Mouse (Mus musculus) kidney, postnatal 36 days (tissue): ENCODE measurements at regions not wholly inside any gene's neighbourhood (a gene's known extent, or its start where the extent isn't known, plus 50 kb on each side); places are given as distances from the start of the nearest gene placed in this dataset.

ENCODE experiments used
- DNase-seq, 2 experiments: peaks; one replicate each; pipeline ENCODE4 v3.0.0; 2021 to 2022; ENCODE audit warnings: mixed read lengths in 2 of 2

DNA sequence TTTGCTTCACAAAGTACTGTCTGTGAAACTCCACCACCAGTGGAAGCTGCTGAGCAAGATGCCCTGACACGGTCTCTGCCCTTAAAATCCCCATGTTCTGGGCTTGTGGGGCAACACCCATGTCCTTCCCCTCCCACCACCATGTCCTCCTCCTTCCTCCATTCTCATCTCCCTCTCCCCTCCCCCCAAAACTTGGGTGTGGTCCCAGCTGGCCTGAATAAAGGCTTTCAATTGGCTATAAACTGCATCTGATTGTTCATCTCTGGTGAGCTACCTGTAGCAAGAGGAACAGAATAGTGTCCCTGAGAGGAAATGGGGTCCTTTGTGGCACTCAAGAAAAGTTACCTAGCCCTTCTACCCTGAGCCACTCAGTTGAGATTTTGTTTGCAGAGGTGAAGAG lies 91.8 kb downstream of the Slc16a9 start:
- no peak for DNase-seq

DNA sequence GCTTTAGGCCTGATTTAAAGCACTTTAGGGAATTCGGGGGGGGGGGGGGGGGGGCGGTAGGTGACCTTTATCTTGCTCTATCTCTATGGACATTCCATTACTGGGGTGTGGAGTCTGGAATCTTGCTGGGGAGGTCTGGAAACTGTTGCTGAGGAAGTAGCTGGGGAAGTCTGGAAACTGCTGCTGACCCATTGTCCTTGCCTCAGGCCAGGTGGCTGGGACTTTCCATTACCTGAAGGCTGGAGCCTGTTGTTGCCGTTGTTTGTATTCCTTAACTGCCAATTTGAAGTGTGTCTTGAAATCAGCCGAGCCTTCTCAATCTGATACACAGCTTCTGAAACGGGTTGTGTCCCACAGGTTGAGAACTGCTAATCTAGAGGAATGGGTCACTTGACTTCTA lies 80.9 kb upstream of the Fam13c start:
- peak; percentile 8 to 26 for DNase-seq

DNA sequence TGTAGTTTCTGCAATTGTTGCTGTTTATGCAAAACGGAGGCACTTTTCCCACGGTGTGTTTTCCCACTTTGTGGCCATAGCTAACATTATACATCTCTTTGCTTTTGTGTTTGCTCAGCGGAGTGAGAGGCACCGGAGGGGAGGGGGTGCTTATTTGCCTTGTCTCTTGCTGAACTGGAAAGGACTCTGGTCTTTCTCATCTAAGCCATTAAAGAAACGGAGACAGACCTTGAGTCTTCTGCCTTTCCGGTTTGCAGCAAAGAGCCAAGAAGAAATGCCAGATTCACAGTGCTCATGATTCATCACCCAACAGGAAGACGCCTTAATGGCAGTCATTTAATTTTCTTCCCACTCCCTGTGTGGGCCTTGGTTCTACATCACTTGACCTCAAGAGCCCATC lies 80.4 kb upstream of the Fam13c start:
- DNase-seq, result peak in 1 of 2 experiments; percentile 7

DNA sequence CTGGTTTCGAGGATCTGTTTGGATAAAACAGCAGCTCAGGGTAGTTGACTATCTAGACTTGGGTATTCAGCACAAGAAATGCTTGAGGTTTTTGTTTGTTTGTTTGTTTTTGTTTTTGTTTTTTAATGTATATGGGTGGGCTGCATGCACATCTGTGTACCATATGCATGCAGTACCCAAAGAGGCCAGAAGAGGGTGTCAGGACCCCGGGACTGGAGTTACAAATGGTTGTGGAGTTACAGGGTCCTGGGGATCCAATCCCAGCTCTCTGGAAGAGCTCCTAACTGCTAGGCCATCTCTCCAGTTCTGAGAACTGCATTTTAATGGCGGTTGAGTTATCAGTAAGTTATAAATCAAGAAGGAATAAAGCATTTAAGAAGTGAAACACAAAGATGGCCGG lies 77.2 kb upstream of the Fam13c start:
- peak in 1 of 2 experiments; percentile 58 for DNase-seq

DNA sequence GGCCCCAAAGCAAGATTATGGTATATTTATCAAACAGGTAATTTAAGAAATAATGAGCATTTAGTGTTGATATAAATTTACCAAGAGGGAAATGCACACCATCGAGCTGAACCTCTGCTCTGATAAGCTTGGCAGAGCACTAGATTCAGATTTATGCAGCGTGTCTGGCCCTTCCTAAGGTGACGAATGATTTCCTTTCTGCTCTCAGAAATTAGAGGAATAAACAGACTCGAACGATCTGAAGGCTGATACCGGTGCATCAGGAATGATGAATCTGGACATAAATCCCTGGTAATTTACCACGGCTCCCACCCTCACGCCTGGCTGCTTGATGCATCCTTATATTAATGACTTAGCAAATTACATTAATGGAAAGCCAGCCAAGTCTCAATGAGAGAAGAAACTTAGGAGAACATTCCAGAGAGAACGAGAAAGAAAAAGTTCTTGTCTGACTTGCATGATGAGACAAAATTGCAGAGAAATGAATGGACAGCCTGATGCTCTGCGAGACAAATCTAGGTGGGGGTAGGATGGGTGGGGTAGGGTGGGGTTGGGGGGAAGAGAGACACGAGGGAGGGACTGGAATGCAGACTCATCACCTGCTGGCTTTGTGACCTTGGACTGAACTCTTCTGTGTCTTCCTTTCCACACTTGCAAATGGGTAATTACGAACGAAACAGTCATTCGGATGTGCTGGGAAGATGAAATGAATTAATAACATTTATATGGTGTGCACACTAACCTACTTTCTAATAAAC lies 75.9 kb upstream of the Fam13c start:
- no peak for DNase-seq

DNA sequence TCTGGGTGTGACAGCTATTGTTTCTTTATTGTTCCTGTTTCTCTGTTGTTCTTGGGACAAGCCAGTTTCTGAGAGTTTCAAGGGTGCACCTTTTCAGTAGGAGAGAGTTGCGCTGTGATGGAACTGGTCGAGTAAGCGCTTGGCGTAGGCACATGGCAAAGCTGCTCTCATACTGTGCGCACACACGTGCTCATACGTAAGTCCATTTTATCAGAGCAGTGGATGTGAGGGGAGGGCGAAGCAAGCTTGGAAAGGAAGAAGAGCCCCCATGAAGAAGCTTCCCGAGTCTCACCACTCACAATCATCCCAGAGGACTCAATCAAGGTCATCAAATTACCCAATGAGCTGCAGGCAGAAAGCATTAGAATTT lies 75.3 kb upstream of the Fam13c start:
- no peak for DNase-seq

DNA sequence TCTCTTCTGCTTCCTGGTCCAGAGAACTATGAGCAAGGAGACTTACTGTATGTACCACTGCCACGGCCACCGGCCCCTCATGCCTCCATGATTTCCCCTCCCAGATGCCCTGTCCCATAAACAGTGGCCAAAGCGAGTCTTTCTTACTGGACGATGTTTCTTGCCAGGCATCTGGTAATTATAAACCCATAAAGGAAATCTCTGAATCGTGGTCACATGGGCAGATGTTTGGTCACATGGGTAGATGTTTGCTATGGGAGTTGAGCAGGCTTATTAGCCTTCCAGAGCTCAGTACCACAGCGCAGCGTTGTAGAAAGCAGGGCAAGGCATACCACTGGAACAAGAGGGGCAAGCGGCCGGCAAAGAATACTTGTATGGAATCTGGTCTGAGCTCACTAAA lies 74.8 kb upstream of the Fam13c start:
- DNase-seq, result no peak

DNA sequence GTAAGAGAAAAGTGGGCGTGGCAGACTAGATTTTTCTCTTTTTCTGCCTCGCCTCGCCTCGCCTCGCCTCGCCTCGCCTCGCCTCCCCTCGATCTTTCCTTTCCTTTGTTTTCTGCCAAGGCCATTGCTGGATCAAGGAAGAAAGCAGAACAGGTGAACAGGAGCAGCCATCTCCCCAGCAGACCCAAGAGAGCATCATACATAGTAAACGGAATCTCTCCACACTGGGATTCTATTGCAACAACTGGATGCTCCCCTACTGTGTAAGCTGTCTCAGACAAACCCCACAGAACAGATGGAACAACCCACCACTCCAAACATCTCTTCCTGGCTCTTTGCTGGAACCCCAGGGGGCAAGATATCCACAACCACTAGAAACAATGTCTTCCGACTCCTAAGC lies 72.4 kb upstream of the Fam13c start:
- no peak for DNase-seq

DNA sequence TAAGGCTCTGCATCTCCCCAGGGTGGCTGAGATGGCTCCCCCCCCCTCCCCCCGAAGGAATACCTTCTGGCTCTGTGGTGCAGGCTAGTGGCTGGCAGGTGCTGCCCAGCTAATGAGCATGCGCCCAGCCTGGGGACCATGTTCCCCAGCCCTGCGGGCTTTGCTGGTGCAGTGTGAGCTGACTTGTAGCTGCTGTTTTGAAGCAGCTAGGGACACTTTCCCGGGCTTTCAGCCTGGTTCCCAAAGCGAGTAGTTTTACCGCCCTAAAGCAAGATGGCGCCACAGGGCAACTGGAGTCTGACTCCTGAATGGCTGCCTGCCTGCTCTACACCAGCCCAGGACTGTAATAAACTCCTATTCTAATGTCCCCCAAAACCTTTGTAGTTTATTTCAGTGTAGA lies 71.6 kb upstream of the Fam13c start:
- peak; percentile 48 to 84 for DNase-seq

DNA sequence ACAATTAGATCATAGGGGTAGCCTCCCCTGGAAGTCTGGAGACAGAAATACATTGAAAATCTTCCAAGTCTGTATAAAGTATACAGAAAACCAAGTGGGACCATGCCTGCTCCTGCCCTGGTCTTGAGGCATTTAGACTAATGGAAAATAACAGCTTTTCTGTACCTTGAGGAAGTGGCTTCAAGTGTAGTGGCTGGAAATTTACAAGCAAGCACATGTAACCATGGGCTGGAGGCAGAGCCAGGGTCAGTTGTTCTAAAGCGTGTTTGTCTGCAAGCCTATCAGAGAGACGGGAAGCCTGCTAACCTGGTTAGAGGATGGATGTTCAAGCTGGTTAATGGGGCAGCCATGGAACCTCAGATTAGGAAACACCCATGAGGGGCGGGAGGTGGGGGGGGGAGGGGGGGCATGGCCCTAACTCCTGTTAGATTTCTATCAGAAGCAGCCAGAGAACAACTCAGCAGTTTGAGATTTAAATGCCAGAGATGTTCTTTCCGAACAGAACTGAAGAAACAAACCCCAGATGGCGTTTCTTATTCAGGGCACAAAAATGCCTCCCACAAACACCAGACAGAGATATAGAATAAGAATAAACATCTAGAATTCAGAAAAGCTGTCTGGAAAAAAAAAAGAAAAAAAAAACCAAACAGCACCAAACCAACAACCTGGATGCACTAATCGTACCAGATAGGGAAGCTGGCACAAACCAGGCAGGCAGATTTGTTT lies 67.7 kb upstream of the Fam13c start:
- no peak for DNase-seq

DNA sequence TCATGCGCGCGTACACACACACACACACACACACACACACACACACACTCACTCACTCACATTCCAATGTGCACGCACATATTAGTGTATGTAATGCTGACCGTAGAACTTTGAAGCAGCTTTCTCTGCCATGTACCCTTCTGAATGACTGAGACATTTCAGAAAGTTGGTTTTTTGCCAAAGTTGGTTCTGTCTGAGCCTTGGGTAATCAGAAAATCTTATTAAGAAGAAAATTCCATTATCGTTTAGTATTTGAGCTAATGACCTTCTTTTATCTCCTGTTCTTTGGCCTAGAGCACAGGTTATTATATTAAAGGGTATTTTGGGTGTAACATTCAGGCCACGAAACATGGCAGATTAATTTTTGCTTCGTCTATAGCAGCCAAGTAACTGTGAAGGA lies 67.1 kb upstream of the Fam13c start:
- no peak for DNase-seq

DNA sequence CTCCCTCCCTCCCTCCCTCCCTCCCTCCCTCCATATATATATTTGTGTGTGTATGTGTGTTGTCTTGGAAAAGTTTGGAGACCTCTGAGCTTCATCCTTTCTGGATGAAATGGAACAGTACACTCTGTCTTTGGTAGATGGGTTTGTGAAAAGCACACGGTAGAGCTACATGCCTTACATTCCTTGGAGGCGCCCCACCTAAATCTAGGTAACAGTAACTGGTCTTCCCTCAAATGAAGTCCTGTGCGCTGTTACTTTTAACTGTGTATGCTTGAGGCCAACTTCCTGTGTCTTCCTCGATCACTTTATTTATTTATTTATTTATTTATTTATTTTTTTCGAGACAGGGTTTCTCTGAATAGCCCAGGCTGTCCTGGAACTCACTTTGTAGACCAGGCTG lies 66.4 kb upstream of the Fam13c start:
- DNase-seq, result no peak

DNA sequence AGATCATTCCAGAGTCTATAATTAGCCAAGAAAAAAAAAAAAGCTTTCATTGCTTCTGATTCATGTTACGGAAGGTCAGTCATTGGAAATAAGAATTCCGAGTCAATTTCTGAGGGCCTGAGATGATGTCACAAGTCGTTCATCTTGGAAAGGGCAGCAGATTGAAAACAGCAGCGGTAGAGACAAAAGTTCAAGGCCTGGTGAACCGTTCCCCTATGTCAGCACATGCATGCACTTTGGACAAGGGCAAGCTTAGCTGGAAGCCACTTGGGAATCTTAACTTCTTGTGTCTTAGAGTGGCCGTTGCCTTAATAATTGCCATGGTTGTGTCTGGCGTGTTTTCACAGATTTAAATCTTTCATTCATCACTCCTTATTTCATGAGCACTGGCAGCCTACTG lies 65.6 kb upstream of the Fam13c start:
- peak; percentile 22 to 50 for DNase-seq

DNA sequence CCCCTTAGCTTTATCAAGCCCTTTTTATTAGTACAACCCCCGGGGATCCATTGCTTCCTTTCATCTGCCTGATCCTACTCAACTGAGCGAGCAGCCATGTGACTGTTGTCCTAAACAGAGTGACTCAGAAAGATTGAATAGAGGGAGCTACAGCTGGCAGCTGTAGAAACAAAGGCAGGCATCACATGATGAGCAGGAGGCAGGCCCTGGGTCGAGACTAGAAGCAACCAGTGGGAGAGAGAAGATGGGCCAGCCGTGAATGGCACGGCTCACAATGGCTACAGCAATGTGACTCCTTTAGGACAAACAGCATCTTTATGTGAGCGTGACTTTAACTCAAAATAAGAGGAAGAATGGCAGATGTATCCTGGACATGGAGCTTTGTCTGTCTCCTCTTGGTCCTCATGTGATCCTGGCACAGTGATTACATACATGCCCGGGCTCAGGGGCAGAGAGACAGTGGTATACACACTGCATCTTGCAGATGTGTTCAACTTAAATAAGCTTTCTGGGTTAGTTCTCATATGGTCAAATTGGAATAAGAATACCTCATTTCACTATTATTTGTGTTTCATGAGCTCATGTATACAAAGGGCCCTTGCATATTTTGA lies 60.1 kb upstream of the Fam13c start:
- DNase-seq, result no peak

DNA sequence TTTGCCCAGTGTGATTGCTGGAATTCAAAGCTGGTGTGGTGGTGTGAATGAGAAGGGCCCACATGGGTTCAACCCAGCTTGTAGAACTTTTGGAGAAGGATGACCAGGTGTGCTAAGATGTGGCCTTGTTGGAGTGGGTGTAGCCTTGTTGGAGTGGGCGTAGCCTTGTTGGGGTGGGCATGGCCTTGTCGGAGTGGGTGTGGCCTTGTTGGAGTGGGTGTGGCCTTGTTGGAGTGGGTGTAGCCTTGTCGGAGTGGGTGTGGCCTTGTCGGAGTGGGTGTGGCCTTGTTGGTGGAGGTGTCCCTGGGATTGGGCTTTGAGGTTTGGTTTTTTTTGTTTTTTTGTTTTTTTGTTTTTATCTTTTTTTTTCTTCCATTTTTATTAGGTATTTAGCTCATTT lies 55.6 kb upstream of the Fam13c start:
- no peak for DNase-seq

DNA sequence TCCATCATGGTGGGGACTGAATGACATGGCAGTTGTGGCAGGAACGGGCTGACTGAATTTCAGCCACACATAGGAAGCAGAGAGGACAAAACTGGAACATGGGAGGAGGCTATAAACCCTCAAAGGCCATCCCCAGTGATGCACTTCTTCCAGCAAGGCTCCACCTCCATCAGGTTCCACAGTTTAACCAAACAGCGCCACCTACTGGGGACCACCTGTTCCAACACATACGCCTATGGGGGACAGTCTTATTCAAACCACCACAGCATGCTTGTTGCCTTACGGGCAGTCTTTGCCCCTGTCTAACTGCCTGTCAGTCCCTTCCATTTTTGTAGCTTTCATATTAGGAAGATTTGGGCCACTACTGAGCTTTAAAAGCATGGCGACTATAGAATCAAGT lies 52.6 kb upstream of the Fam13c start:
- DNase-seq, result no peak
